Comparison of ENCODE assay signal across 13 mouse cellular contexts in genomic region chr4:118061809-118062463, GRCm38 (mm10).
DNase-seq lines count a peak whose midpoint lies in the region; ATAC-seq lines count a peak whose summit lies in the region.
"Had no signal": no experiment of that assay in that cellular context is flagged by ENCODE, and none has a peak within 500 bp of the region (broad histone marks: within the 10 kb centered on the region; RNA-seq: fewer than 3 reads in every experiment).

No protein-coding gene starts in this region.

- DNase-seq in adrenal gland, adult 2 months = peak; percentile 48
- DNase-seq in adrenal gland, adult 18-20 months (ENCODE audit: low spot score in 2 of 2) = no peak
- peak; percentile 40 to 52 for DNase-seq in lung, adult 18-20 months
- DNase-seq in lung, postnatal 4 days = no peak
- peak; percentile 21 for DNase-seq in adipocyte (ENCODE audit: low spot score)
- DNase-seq in spleen, postnatal 14 days (ENCODE audit: low spot score in 2 of 2) = no peak
- DNase-seq: B cell, adult 2 months; cerebellum, postnatal 36 days had no signal

- no peak for ATAC-seq in stomach, embryonic 14.5 days (ENCODE audit: insufficient number of reproducible peaks, insufficient read depth, low FRiP score, low read depth)
- no peak for ATAC-seq in frontal cortex, adult (ENCODE audit: low TSS enrichment)
- ATAC-seq: inflammation-experienced regulatory T-cells, adult 6 months had no signal

- H3K4me2 ChIP-seq in stomach, embryonic 14.5 days (replicated peaks; ENCODE audit: low read depth, low read length) = no peak overlapping the region
- H3K4me2 ChIP-seq: forebrain, embryonic 12.5 days had no signal

- peaks cover 28% of the 10 kb centered on the region for H3K4me1 ChIP-seq in stomach, embryonic 14.5 days (ENCODE audit: control insufficient read depth, insufficient read depth, low read length)

- H3K27ac ChIP-seq in stomach, embryonic 14.5 days (ENCODE audit: low read length) = peak overlapping the region; percentile 59; the same call in 1 of the 2 replicates
- H3K27ac ChIP-seq: forebrain, embryonic 12.5 days; macrophage had no signal

- H3K4me3 ChIP-seq in stomach, embryonic 14.5 days (ENCODE audit: low read depth, low read length) = no peak overlapping the region
- H3K4me3 ChIP-seq: forebrain, embryonic 12.5 days had no signal

- whole genome bisulfite sequencing in stomach, embryonic 14.5 days = 47% methylated on average over 9 of the region's 9 CpGs

- no peaks in the 10 kb centered on the region for H3K9me3 ChIP-seq in stomach, embryonic 14.5 days (ENCODE audit: control insufficient read depth, low read depth, low read length)
- H3K9me3 ChIP-seq: forebrain, embryonic 12.5 days had no signal

- H3K36me3 ChIP-seq in stomach, embryonic 14.5 days (ENCODE audit: control insufficient read depth, insufficient read depth, low read length) = no peaks in the 10 kb centered on the region
- H3K36me3 ChIP-seq: forebrain, embryonic 12.5 days had no signal

- no peaks in the 10 kb centered on the region for H3K27me3 ChIP-seq in stomach, embryonic 14.5 days (ENCODE audit: control insufficient read depth, insufficient read depth, low read length)
- H3K27me3 ChIP-seq: forebrain, embryonic 12.5 days had no signal

- H3K9ac ChIP-seq in stomach, embryonic 14.5 days (replicated peaks; ENCODE audit: low read depth, low read length) = no peak overlapping the region
- H3K9ac ChIP-seq: forebrain, embryonic 12.5 days had no signal

Comparison
In these comparisons a context has a peak if more than half of its experiments do, and no peak if none do; other contexts are left out.
1. DNase-seq: peak in adrenal gland, adult 2 months (single experiment), lung, adult 18-20 months (2 of 2) and adipocyte (single experiment); none in adrenal gland, adult 18-20 months (0 of 2), lung, postnatal 4 days (0 of 2) and spleen, postnatal 14 days (0 of 2).